Mouse (Mus musculus) cortical plate, adult 2 months (tissue): ENCODE data around the gene Csnk2a2.

Experiments used
- CTCF ChIP-seq: fragments of 200-500 bp; IDR thresholded peaks from 2 replicates; pipeline ENCODE4 v1.5.1; 2011; ENCODE audit warnings: mild to moderate bottlenecking, control low read depth, low read length; ENCODE audit not compliant: insufficient read depth; ENCODE audit errors: extremely low read depth
- POLR2A ChIP-seq: fragments of 200-500 bp; IDR thresholded peaks from 2 replicates; pipeline ENCODE4 v1.6.1; 2011; ENCODE audit warnings: mild to moderate bottlenecking, low read length, control low read depth; ENCODE audit not compliant: insufficient read depth; ENCODE audit errors: extremely low read depth

- TF ChIP-seq CTCF: 0 out of 2 replicates have a peak, but pooled peaks have one; percentile 6
- no peak for TF ChIP-seq POLR2A
Observed at GRCm38 (mm10) chr8:95539487-95539886, 49.6 kb upstream of the Csnk2a2 start.
